Mouse (Mus musculus) activated CD4-positive, CD25-positive, alpha-beta regulatory T cell, adult 4 months (primary cell): Measurements from ENCODE around the gene Thnsl1. TPM values are rescaled to one million over a fixed set of nuclear protein-coding genes. Genes with fewer than 3 reads are reported as not detected.

ENCODE experiments used
- ATAC-seq: one replicate; pipeline ENCODE4 v1.8.0; 2017
- polyA plus RNA-seq, 2 experiments: library from polyadenylated mRNA; unstranded; fragments of 100-300 nt; shearing (Covaris generic); gene quantifications; one replicate each; pipeline ENCODE4 v1.2.1; 2017

Thnsl1 gene
- polyA plus RNA-seq = 1 to 10 TPM; 3.4 to 6.4 TPM

DNA sequence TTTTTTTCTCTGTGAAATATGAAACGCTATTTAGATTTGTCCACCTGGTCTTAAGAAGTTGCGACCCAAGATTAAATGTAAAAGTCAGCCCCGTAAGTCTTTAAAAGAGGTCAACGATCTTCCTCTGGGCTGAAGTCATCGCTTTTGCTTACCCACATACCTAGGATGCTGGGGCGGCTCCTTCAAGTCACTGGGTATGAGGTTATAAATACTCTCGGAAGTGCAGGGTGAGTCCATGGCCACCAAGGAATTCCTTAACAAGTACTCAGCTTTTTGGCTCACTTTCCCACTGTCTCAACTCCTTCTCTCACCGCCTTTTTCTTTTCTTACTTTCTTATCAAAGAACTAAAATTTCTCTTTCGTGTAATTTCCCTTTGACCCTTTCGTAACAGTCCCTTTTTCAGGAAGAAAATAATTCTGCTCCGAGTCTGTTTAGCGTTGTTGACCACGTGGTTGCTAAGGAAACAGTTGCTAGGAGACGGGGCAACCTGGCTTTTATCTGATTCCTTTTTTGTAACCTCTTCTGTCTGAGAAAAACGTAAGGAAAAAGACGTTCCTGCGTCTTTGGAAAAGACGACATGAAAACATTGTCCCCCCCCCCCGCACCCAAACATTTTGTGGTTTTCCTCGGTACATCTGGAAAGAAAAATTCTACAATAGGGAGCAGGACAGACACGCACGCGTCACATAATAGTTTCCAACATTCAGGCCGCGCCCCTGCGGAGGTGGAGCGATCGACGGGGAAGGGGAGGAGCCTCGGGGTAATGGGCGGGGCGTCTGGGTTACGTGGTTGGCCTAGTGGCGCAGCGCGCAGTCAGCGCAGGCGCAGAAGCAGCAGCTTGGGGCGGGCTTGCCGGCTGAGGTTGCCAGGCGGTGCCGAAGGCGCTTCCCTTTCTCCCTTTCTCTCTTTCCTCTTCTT is at the start of gene Thnsl1, which contains the start of gene Enkur:
Gene Thnsl1, plus strand, starts transcription at position 813 of the 919 bp plus-strand sequence.
Gene Enkur, minus strand, starts transcription at position 454 of the 919 bp plus-strand sequence.
- ATAC-seq = peak; percentile 95

DNA sequence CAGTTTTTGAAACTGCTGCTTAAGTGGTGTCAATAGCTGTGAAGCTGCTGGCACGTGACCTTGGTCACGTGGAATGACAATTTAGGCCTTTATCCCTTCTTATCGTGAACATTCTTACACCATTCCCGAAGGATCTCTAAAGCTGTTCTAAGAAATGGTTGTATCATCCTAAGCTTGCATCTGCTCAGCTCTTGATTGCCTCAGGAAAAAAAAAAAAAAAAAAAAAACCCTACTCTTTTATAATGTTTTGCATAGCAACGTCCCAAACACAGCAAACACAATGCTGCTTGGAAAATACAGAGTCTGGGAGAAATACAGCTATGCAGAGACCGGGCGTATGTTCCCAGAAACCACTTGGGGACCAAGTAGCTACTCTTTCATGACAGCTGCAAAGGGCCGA is 41.2 kb upstream of the Thnsl1 start:
- ATAC-seq = no peak

DNA sequence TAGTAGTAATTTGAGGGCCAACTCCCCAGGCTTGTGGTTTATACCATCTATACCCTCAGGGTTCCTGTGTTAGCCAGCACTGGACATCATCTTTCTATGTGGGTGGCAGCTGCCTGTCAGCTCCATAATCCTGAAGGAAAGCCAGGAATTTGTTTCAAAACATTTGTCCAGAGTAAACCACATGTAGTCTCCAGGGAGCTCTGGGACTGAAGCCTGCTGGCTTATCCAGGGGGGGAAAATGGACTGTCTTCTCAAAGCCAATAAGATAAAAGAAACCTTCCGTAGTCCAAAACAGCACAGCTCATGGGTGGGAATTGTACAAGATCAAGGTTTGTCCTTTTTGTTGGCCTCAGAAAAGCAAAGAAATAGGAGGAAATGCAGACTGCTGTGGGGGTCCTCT is 37.6 kb upstream of the Thnsl1 start:
- ATAC-seq = no peak

DNA sequence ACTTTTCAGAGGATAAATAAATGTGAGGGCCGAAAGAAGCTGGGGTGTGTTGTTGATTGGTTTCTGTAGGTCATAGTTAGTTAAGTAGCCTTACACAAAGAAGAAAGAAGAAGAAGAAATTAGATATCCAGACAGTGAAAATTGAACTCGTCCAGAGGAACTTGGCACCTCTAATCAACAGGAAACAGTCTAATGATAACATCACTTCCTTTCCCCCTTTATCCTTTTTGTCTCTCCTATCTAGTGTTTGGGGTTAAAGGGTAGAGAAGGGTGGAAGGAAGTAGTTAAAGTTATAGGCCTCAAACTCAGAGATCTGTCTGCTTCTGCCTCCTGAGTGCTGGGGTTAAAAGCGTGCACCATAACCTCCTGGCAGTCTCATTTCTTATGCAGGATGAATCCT is 32.7 kb upstream of the Thnsl1 start:
- no peak for ATAC-seq

DNA sequence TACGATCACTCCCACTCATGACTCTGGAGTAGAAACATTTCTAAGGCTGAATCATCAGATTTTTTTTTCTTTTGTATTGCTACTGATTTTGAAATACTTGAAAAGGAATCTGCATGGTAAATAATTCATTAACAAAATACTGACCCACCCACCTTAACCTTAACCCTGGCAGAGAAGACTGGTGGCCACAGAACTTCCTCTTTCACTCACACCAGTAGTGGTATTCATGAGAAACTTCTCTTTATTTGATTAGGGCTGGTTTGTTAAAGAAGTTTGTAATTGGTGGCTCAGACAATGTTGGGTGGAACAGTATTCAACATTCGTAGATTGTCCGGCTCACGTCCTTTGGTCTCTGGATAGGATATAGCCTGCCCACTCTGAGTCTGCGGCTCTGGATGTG is 26.4 kb upstream of the Thnsl1 start:
- no peak for ATAC-seq

DNA sequence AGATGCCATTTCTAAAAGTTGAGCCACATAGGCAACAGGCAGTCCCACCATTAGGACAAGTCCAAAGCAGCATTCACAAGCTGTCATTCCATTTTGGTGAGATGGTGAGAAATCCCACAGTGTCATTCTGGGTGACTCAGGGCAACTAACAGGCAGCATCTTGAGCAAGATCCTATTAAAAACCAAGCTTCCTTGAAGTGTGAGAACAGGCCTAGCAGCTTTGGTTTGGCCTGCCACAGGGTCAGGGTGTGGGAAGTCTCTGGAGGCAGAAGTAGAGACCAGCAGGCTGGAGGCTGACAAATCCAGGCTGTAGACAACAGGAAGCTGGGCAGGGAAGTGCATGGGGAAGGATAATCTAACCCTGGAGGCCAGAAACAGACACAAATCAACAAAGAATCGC is 22.7 kb upstream of the Thnsl1 start:
- no peak for ATAC-seq

DNA sequence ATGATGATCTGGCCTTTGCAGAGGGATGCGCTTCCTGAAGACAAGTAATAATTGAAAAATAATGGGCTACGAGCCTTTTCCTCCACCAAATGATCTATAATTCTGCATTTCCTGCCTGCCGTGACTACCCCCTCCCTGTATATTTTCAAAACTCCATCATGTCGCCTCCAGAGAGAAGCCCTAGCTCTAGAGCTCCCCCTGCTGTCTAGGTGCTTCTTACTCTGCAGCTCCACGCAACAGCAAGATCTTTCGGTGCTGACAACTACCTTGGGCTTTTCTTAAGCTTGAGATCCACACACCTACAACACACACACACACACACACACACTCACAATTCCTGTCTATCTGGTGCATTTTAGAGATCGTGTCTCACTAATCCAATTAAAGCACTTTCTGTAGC is 17.9 kb upstream of the Thnsl1 start:
- ATAC-seq = peak; percentile 89

DNA sequence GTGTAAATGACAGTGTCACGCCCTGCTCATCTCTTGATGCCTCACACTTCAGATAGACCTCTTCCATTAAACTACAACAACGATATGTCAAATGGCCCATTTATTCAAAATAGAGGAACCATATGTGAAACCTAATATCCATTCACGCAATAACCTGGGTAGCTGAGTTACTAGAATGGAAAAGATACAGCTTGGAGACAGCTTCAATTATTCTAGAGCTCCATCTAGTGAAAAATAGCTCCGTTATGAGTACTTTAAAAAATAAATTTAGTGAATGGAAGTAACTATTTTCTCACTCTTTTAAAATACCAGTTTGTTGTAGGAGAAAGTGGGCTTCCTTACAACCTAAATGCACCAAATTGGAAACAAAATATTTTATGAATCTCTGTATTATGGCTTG is 16.9 kb upstream of the Thnsl1 start:
- ATAC-seq = no peak

DNA sequence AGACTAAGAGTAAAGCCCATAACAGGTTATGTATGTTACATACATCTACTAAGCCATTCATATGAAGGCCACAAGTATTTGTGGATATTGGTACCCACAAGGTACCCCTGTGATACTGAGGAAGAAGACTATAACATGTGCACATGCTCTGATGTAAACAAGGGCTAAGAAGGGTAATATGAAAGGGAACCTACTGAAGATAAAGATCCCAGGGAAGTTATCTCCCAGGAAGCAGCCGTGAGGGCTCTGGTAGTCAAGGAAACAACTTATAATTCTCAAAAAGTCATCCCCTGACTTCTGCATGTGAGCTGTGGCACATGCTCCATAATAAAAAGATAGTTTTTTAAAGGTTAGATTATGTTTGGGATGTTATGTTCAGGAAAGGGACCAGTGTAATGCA is 14.3 kb upstream of the Thnsl1 start:
- ATAC-seq = no peak

DNA sequence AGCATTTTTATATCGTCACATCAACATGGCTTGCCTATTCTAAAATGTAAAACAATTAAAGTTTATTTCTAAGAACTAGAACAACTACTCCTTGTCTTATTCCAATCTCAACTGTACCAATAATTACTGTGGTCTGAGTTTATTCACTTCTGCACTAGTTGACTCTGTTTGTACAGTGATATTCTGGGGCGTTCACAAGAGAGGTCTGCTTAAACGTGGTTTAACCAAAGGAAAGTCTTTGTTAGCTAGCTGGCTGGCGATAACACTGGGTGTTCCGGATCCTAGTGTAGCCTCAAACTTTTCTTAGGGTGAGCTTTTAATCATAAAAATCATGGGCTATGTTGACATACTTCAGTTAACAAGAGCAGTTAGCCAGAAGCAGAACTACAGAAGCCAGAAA is 10.3 kb upstream of the Thnsl1 start:
- ATAC-seq = no peak

DNA sequence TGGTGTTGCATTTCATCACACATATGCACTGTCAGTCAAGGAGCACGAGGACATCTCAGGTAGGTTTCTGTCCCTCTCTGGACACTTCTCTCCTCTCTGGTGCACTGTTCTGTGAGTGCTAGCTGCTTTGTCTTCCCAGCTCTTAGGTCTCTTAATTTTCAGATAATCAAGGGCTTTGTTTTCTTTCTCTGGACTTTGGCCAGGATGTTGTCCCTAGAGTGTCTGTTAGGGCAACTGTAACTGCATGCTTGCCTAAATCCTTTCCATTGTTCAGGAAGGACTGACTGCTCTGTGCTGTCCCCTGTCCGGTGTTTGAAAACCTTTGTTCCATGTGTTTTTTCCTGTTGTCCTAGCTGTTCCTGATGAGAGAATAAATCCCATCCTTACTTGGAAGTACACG is 6.5 kb upstream of the Thnsl1 start:
- ATAC-seq = no peak

DNA sequence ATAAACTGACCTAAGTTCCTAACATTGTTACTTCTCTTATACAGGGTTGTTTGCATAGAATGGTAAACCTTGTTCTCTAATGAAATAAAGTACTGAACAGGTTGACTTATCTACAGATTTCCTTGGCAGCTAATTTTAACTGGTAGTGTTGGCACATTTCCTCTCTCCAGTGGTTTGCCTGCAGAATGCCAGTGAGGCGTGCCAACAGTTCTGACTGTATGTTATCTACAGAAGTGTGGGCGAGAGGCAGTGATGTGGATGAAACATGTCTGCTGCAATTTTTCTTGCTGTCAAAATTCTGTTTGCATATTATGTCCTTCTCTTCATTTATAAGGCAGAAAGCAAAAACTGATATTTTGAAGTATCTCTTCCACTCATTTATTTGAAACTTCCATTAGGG is 2.8 kb upstream of the Thnsl1 start:
- ATAC-seq = no peak

DNA sequence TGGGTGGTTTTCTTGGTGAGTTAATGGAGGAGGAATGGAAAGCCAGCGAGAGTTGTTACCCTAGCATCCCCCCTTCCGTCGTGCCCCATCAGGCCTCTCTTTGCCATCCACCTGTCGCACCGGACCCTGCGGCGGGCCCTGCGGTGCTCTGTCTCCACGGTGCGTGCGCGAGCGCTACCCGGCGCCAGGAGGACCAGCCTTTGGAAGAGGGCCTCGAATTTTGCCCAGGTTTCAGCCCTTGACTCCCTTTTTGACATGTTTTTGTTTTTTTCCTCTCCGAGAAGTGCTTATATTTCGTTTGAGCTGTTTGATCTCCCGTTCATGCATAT is 271 bp downstream of the Thnsl1 start:
- peak; percentile 53 for ATAC-seq

DNA sequence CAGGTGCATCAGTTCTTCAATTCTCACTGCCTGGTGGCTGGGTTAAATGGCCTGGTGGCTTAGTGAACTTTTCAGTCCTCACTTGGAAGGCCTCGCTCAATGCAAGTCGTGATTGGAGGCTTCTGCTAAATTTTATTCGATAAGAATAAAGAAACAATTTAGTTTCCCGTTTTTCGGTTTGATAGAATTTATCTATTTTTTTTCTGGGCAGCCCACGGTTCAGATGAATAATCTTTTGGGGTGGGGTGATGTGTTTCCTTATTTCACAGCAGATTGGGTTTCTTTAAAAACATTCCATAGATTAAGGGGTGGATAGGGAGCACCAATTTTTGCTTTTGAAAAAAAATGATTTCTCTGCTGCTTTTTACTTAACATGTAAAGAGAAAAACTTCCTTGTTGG is 754 bp downstream of the Thnsl1 start:
- ATAC-seq = no peak

DNA sequence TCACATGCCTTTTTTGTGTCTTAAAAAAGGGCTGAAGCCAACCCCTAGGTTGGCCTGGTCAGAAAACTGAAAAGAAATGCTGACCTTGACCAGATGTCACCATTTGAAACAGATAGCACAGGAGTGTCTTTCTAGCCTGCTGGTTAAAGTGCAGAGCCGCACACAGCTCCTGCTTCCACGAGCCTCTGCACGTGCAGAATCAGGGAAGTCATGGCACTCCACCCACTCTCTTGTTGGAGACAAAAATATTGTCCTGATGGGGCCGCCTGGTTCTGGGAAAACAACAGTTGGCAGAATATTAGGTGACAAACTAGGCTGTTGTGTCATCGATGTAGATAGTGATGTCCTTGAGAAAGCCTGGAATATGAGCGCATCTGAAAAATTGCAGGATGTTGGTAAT is 5.8 kb downstream of the Thnsl1 start:
- ATAC-seq = no peak

DNA sequence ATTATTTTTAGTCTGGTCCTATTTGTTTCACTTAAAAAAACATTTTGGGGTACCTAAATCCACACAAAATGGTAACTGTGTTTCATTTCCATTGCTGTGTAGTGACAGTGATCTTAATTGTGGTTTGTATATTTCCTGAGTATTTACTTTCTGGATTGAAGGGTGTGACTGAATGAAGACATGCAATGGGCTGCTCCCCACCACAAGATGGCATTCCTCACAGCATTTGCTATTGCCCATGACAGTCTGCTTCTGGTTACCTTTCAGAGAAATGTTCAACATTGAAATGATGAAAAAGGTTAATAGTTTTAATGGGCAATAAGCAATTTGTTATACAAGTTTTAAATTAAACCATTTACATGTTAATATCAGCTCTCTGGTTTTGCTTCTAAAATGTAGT is 8.8 kb downstream of the Thnsl1 start:
- ATAC-seq = no peak

DNA sequence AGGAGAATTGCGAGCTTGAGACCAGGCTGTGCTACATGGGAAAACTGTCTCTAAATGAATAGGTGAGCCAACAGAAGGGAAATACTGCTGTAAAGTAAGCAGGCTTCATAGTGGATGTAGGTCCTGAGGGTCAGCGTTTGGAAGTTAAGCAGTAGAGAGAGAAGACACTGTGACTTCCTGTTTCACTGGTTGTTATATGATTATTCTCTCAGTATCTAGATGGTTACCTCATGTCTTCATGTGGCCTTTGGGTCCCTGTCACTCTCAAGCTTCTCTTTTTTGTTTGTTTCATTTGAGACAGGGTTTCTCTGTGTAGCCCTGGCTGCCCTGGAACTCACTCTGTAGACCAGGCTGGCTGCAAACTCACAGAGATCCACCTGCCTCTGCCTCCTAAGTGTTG is 9.8 kb downstream of the Thnsl1 start:
- ATAC-seq = no peak

DNA sequence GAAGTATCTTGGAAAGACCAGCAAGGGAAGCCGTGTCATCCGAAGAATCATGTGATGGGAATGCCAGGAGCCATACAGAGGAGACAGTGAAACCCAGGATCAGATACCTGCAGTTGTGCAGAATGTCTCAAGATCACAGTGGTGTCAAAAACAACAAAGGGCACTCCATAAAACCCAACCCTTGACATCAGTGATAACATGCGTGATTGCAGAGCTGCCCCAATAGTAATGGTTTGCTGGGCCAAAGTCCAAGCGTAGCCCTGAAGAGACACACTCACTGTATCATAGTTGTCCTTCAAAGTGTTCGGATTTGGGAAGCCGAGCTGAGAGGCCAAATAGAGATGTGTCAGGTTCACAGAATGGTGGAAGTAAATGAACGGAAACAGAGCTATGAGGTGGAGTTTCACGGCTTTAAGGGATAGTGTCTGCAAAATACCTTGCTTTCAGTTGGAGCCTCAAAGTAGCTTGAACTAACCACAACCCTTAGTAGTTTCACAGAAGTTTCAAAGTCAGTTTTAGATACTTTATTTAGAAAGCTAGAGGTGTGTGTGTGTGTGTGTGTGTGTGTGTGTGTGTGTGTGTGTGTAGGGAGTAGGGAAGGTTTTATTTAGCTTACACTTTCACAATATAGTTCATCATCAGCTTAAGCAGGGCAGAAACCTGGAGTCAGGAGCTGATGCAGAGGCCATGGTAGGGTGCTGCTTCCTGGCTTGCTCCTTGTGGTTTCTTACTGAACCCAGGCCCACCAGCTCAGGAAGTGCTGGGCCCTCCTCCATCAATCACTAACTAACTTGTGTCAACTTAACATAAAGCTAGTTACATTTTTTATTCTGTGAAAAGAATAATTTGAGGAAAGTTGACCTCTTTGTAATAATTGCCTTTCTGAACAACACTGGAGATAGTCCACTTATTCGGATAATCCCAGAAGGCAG is 17.2 kb downstream of the Thnsl1 start:
- ATAC-seq = peak; percentile 53

DNA sequence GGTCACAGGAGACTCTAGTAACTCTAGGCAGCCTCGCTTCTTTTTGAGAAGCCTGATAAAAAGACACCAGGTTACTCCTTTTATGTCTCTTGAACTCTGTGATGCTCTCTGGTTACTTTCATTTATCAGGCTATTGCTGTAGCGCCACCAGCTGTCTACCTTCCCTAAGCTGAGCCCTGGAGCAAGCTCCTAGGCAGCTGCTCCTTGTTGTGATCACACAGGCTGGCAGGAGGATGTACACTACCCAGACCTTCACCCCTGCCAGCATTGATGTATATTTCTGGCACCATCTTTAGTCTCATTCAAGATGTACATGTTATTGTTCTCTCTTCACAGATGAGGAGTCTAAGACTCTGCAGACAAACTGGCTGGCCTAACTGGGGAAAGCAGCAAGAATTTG is 24.8 kb downstream of the Thnsl1 start:
- no peak for ATAC-seq

DNA sequence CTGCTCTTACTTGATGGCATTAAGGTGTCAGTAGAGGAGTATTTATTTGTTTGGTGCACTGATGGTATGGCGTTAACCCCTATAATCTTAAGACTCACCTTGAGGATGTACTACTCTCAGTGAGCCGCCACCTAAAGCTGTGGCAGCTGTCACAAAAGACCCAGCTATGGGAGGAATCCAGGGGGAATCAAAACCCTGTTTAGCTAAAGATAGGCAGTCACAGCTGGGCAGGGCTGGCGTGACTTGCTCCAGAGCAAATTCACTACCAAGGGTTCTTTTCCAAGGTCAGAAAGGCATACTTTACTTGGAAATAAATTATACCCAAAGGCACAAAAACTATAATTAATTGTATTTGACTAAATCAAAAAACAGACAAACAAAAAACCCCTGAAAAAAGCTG is 25.6 kb downstream of the Thnsl1 start:
- ATAC-seq = no peak

DNA sequence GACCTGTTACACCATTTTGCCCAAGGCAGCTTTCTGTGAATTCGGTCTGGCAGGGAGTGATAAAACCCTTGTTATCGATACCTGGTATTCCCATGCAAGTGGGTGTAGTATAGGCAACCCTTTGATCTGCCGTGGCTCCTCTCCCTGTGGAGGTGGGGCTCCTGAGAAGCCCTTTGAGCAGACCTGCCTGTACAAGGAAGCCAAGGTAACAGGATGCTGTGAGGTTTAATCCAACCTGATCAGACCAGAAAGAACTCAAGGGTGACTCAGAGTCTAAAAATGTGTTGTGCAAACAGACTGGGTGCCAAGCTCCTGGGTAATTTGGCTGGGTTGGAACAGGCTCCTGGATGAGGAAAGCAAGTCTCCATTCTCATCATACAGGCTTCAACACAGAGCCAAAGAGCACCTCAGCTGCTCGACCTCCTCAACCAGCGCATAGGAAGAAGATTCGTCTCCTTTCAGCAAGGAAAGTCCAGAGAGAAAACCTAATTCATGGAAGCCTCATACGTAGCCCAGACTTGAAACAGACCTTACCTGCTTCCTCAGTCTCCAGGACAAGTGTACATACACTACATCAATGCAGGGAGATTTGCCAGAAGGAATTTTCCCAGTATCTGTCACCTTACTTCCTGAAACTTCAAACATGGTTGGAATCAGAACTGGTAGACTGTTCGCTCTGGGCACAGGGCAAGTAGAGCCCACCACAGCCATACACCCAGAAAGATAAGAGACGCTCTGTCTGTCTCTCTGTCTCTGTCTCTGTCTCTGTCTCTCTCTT is 29.5 kb downstream of the Thnsl1 start:
- ATAC-seq = no peak

DNA sequence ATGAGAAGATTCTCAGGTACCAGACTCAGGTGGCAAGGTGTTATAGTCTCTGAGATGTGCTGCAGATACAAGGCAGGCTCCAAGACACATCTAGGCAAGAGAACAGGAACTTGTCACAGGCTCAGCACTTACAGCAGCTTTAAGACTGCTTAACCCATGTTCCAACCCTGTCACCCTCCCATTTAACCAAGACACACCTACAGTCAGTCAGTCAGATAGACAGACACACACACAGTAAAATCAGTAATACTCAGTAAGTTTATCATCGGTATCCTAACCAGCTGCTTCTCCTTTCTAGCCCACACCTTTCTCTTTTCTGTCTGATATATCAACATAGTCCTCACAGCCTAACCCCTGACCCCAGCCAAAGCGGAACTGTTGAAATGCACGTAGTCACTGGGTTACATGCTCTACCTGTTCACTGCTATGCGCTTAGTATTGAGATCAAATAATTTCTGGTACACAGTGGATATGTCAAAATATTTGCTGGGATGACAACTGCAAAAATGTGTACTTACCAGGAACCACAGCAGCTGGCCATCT is 30.4 kb downstream of the Thnsl1 start:
- no peak for ATAC-seq

DNA sequence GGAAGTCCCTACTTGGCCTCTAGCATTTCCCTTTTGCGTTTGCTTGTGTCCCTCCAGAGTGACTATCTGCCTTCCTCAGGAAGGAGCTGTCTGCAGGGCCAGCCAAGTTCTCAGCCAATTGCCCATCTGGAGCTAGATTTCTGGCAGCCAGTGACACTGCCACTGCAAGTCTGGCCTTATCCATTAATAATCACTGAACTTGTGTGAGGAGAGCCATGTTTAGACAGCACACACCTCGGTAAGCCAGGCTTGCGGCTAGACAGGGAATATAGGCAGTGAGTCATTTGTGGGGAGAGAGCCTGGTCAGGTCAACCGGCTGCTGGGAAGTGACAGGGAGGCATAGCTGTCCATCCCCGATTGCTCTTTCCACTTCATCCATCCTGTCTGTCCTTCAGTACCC is 31.3 kb downstream of the Thnsl1 start:
- ATAC-seq = no peak
